12 mouse cellular contexts compared by ENCODE assay signal in genomic region chr16:18342076-18342475, GRCm38 (mm10). TPM values are rescaled to one million over a fixed set of nuclear protein-coding genes. Genes with fewer than 3 reads are reported as not detected.
DNase-seq lines count a peak whose midpoint lies in the region; ATAC-seq lines count a peak whose summit lies in the region.
"Had no signal": no experiment of that assay in that cellular context is flagged by ENCODE, and none has a peak within 500 bp of the region (broad histone marks: within the 10 kb centered on the region; RNA-seq: fewer than 3 reads in every experiment).

No protein-coding gene starts in this region.

- H3K4me2 ChIP-seq in midbrain, embryonic 12.5 days (replicated peaks): peak overlapping the region; percentile 70
- H3K4me2 ChIP-seq in midbrain, embryonic 16.5 days (ENCODE audit: low read length): no peak overlapping the region
- H3K4me2 ChIP-seq in liver, embryonic 11.5 days: peak overlapping the region; percentile 65

- peak overlapping the region; percentile 86 for H3K4me3 ChIP-seq in erythroblast, embryonic 14.5 days (replicated peaks)
- H3K4me3 ChIP-seq in midbrain, embryonic 12.5 days: no peak overlapping the region
- no peak overlapping the region for H3K4me3 ChIP-seq in midbrain, embryonic 16.5 days (ENCODE audit: low read depth, low read length)
- peak overlapping the region; percentile 80 for H3K4me3 ChIP-seq in liver, embryonic 11.5 days (ENCODE audit: low read depth, low read length)

- 62% methylated on average over 2 of the region's 2 CpGs for WGBS in midbrain, embryonic 12.5 days
- WGBS in midbrain, embryonic 16.5 days: 69% methylated on average over 2 of the region's 2 CpGs
- WGBS in liver, embryonic 11.5 days: 49% methylated on average over 2 of the region's 2 CpGs

- no peak overlapping the region for H3K9ac ChIP-seq in midbrain, embryonic 12.5 days (replicated peaks)
- H3K9ac ChIP-seq in midbrain, embryonic 16.5 days (ENCODE audit: low read depth, low read length): no peak overlapping the region
- peak overlapping the region; percentile 80 for H3K9ac ChIP-seq in liver, embryonic 11.5 days (ENCODE audit: low read depth, low read length)
- H3K9ac ChIP-seq: limb, embryonic 15.5 days had no signal

- peaks cover 65% of the 10 kb centered on the region for H3K4me1 ChIP-seq in erythroblast, embryonic 14.5 days (ENCODE audit: control insufficient read depth)
- H3K4me1 ChIP-seq in midbrain, embryonic 12.5 days: peaks cover 28% of the 10 kb centered on the region
- peaks cover 30% of the 10 kb centered on the region for H3K4me1 ChIP-seq in midbrain, embryonic 16.5 days (ENCODE audit: control insufficient read depth, insufficient read depth, low read length)
- H3K4me1 ChIP-seq in liver, embryonic 11.5 days (replicated peaks; ENCODE audit: control insufficient read depth, insufficient read depth, low read length): peaks cover 27% of the 10 kb centered on the region

- ATAC-seq in erythroblast, adult 5-6 weeks (replicated peaks; ENCODE audit: low FRiP score, poor library complexity, severe bottlenecking): no peak
- no peak for ATAC-seq in midbrain, embryonic 12.5 days (ENCODE audit: low FRiP score, low read depth)
- no peak for ATAC-seq in midbrain, embryonic 16.5 days
- ATAC-seq in liver, embryonic 11.5 days (replicated peaks; ENCODE audit: low FRiP score): peak; percentile 57
- ATAC-seq: forebrain, embryonic 14.5 days had no signal

- H3K36me3 ChIP-seq in erythroblast, embryonic 14.5 days (ENCODE audit: control insufficient read depth): peaks cover 47% of the 10 kb centered on the region
- no peaks in the 10 kb centered on the region for H3K36me3 ChIP-seq in midbrain, embryonic 12.5 days
- peaks cover 6% of the 10 kb centered on the region; the same call in 1 of the 2 replicates for H3K36me3 ChIP-seq in midbrain, embryonic 16.5 days (ENCODE audit: control insufficient read depth, insufficient read depth, low read length)
- no peaks in the 10 kb centered on the region for H3K36me3 ChIP-seq in liver, embryonic 11.5 days (ENCODE audit: control insufficient read depth, insufficient read depth, low read length)

- H3K27ac ChIP-seq in midbrain, embryonic 12.5 days (replicated peaks): no peak overlapping the region
- H3K27ac ChIP-seq in midbrain, embryonic 16.5 days (ENCODE audit: low read length): no peak overlapping the region
- peak overlapping the region; percentile 84 for H3K27ac ChIP-seq in liver, embryonic 11.5 days (ENCODE audit: low read depth, low read length)
- H3K27ac ChIP-seq: limb, embryonic 15.5 days had no signal

- H3K27me3 ChIP-seq in erythroblast, embryonic 14.5 days (ENCODE audit: control insufficient read depth): peaks cover 18% of the 10 kb centered on the region
- H3K27me3 ChIP-seq in midbrain, embryonic 12.5 days: peaks cover 10% of the 10 kb centered on the region
- H3K27me3 ChIP-seq in midbrain, embryonic 16.5 days (ENCODE audit: control insufficient read depth, insufficient read depth, low read depth, low read length): no peaks in the 10 kb centered on the region
- peaks cover 9% of the 10 kb centered on the region for H3K27me3 ChIP-seq in liver, embryonic 11.5 days (replicated peaks; ENCODE audit: control insufficient read depth, insufficient read depth, low read length)

- DNase-seq in liver, embryonic 11.5 days (ENCODE audit: low spot score): no peak
- DNase-seq in yolk sac, embryonic 10.5 days (ENCODE audit: low spot score): peak; percentile 45
- DNase-seq in right cerebral cortex, postnatal 10 days (ENCODE audit: low spot score in 2 of 2): no peak
- DNase-seq in lung, postnatal 4 days: no peak
- DNase-seq: heart, adult 18-20 months; spleen, adult 18-20 months had no signal

- H3K9me3 ChIP-seq in erythroblast, embryonic 14.5 days (ENCODE audit: control insufficient read depth, low read length): no peaks in the 10 kb centered on the region
- no peaks in the 10 kb centered on the region for H3K9me3 ChIP-seq in midbrain, embryonic 12.5 days
- no peaks in the 10 kb centered on the region for H3K9me3 ChIP-seq in midbrain, embryonic 16.5 days (replicated peaks; ENCODE audit: control insufficient read depth, low read length, poor library complexity, severe bottlenecking)
- H3K9me3 ChIP-seq in liver, embryonic 11.5 days (ENCODE audit: control insufficient read depth, low read length): no peaks in the 10 kb centered on the region
- H3K9me3 ChIP-seq: limb, embryonic 15.5 days had no signal

RNA-seq across cellular contexts. Expression of gene Tango2, which starts 5.8 kb away (rescaled TPM):
- 5.6 and 7.4 TPM in 2 replicates for polyA plus RNA-seq in erythroblast, embryonic 14.5 days (2012)
- 8.8 and 26.9 TPM in 2 replicates for total RNA-seq in erythroblast, adult 5-6 weeks (2015; ENCODE audit: low replicate concordance)
- total RNA-seq in erythroblast, adult 5-6 weeks (2017; ENCODE audit: low replicate concordance): 8.8 and 12.1 TPM in 2 replicates
- polyA plus RNA-seq in midbrain, embryonic 12.5 days (2016; fragmentation: Nextera tagmentation; extraction: Ambion mirVana): 48.2 and 49.7 TPM in 2 replicates
- 78.7 and 82.5 TPM in 2 replicates for polyA plus RNA-seq in midbrain, embryonic 16.5 days (2015; fragmentation: Nextera tagmentation; extraction: Ambion mirVana)
- 104 and 109 TPM in 2 replicates for polyA plus RNA-seq in liver, embryonic 11.5 days (2014; fragmentation: Nextera tagmentation; extraction: Ambion mirVana)

RNA-seq across cellular contexts. Expression of gene Arvcf, which starts 5.9 kb away (rescaled TPM):
- 0.84 and 1.3 TPM in 2 replicates for polyA plus RNA-seq in erythroblast, embryonic 14.5 days (2012)
- 1.5 and 2.7 TPM in 2 replicates for total RNA-seq in erythroblast, adult 5-6 weeks (2015; ENCODE audit: low replicate concordance)
- total RNA-seq in erythroblast, adult 5-6 weeks (2017; ENCODE audit: low replicate concordance): 8.7 TPM in 1 of 2 replicates, not detected in the other
- polyA plus RNA-seq in midbrain, embryonic 12.5 days (2016; fragmentation: Nextera tagmentation; extraction: Ambion mirVana): 129 and 134 TPM in 2 replicates
- 77.1 and 80.2 TPM in 2 replicates for polyA plus RNA-seq in midbrain, embryonic 16.5 days (2015; fragmentation: Nextera tagmentation; extraction: Ambion mirVana)
- polyA plus RNA-seq in liver, embryonic 11.5 days (2014; fragmentation: Nextera tagmentation; extraction: Ambion mirVana): 13.8 and 15.5 TPM in 2 replicates

RNA-seq across cellular contexts. Expression of gene Dgcr8, which starts 53.0 kb away (rescaled TPM):
- 0.64 and 0.95 TPM in 2 replicates for polyA plus RNA-seq in erythroblast, embryonic 14.5 days (2012)
- total RNA-seq in erythroblast, adult 5-6 weeks (2015; ENCODE audit: low replicate concordance): 16.3 and 30.2 TPM in 2 replicates
- 38.3 and 46.7 TPM in 2 replicates for total RNA-seq in erythroblast, adult 5-6 weeks (2017; ENCODE audit: low replicate concordance)
- 40.2 and 42.2 TPM in 2 replicates for polyA plus RNA-seq in midbrain, embryonic 12.5 days (2016; fragmentation: Nextera tagmentation; extraction: Ambion mirVana)
- 31.1 and 32.7 TPM in 2 replicates for polyA plus RNA-seq in midbrain, embryonic 16.5 days (2015; fragmentation: Nextera tagmentation; extraction: Ambion mirVana)
- polyA plus RNA-seq in liver, embryonic 11.5 days (2014; fragmentation: Nextera tagmentation; extraction: Ambion mirVana): 29.0 and 30.8 TPM in 2 replicates

Comparison
In these comparisons a context has a peak if more than half of its experiments do, and no peak if none do; other contexts are left out.
1. H3K4me3 ChIP-seq: peak in erythroblast, embryonic 14.5 days (single experiment) and liver, embryonic 11.5 days (single experiment); none in midbrain, embryonic 12.5 days (single experiment) and midbrain, embryonic 16.5 days (single experiment).
2. RNA of gene Dgcr8, which starts 53.0 kb away (polyA plus RNA-seq): 40.2 to 42.2 TPM in midbrain, embryonic 12.5 days, 31.1 to 32.7 TPM in midbrain, embryonic 16.5 days and 29.0 to 30.8 TPM in liver, embryonic 11.5 days; 0.64 to 0.95 TPM in erythroblast, embryonic 14.5 days; every median in the first group is over 10 times any median in the second.